Mouse (Mus musculus) right cerebral cortex, postnatal 4 days (tissue): ENCODE measurements around the gene Kcnd3.
A peak's percentile ranks its signal among the peaks of the same experiment; 100 is the strongest.

Source experiments
- DNase-seq: peaks from one replicate; pipeline ENCODE4 v3.0.0-alpha.2; 2022

Kcnd3 gene

DNA sequence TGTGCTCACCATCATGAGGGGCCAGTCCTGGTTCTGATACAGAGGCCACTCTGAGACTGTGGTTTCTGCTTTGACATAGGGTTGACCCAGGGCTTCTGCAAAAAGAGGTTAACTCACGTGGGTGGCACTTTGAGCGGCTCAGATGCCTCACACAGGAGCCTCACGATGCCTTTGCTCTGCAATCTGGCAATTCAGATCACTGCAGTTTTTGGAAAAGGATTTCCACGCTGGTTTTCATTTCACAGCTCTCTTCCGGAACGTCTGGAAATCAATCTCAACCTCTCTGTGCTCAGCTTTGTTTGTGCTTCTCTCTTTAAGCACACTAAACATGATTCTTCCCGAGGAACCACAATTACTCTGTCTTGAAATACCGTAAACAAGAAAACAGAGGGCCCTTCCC is 14.4 kb downstream of the Kcnd3 start:
- DNase-seq, result no peak

GRCm38 (mm10) chr3:105472564-105472963 is 20.4 kb downstream of the Kcnd3 start:
- DNase-seq, result no peak

DNA sequence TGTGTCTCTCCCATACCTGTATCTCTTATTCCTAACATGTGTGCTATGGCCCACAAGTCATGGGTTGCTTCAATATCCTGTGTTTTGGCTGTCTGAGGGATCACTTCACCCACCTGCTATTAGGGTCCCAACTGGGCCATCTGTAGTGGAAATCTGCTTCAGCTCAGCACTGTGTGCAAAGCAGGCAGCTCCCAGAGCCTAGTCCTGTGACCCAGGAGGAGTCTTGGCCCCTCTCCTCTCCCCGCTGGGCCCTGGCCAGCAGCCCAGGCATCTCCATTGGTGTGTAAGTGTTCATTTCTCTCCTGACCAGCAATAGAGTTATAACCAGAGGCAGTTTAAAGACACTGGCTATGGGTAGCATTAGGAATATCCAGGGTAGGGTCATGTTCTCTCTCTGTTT is 24.3 kb downstream of the Kcnd3 start:
- no peak for DNase-seq

GRCm38 (mm10) chr3:105478876-105479275 is 26.7 kb downstream of the Kcnd3 start:
- no peak for DNase-seq

DNA sequence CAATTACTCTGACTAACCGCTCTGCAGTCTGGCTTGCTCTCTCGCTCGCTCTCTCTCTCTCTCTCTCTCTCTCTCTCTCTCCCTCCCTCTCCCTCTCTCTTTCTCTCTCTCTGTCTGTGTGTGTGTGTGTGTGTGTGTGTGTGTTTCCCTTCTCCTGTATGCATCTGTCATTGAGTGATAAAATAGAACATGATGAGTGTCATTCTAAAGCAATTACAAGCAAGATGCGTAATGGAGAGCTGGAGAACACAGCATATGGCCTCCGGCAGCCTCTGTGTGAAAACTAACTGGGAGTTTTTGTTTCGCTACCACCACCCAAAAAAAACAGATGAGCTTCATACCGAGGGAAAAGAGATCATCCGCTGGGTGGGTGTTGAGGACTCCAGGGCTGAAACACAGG is 29.3 kb downstream of the Kcnd3 start:
- no peak for DNase-seq

DNA sequence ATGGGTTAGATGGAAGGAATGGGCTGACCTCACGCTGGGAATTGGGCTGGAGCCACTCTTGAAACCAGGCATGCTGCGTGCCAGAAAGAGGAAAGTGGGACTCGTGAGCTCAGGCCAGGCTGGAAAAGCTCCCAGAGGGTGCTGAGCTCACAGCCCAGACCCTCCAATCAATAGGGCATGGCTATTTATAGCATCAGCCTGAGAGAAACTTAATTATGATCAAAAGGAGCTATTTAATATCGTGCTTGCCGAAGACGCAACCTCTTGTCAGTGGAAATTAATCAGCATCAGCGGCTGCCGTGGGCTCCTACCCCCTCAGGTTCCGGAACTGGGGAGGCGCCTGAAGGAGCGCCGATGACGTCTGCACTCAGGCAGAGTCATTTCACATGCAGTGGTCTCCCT is 31.5 kb downstream of the Kcnd3 start:
- DNase-seq, result no peak

GRCm38 (mm10) chr3:105487171-105487570 is 35.0 kb downstream of the Kcnd3 start:
- DNase-seq, result no peak

DNA sequence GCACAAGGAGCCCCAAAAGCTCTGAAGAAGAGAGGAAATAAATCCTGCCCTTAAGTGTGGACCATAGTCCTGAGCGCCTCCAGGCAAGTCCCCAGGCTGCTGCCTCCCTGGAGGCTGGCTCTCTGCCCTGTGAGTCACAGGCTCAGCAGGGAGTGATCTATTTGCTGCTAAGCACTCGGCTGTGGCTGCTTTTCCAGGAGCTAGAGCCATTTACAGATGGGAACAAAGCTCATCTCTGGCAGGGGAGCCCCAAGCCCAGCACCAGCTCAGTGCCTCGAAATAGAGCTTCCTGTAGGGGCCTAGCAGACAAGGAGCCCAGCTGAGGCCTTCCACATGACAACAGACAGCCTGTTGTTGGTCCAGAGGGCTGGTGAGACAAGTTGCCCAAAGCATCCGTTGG is 37.5 kb downstream of the Kcnd3 start:
- peak; percentile 50 for DNase-seq

GRCm38 (mm10) chr3:105494886-105495285 is 42.8 kb downstream of the Kcnd3 start:
- no peak for DNase-seq

- DNase-seq, result no peak
These were observed 44.1 kb downstream of the Kcnd3 start for GRCm38 (mm10) chr3:105496216-105496615.

GRCm38 (mm10) chr3:105496935-105497334 is 44.8 kb downstream of the Kcnd3 start:
- no peak for DNase-seq

DNA sequence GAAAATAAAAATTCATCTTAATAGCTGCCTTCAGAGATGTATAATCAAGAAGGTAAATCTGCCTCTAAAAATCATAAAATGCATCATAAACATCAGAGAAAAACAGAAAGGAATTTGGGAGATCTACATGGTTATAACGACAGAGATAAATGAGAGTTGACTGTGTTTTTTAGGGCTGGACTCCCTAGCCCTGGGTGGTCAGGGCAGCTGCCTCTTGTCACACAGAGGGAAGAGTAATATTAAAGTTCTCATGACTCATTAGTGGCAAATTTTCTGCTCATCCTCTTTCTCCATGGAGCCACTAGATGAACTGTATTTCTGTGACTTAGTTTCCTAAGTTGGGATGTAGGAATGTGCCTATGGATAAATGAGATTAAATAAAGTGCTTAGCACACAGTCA is 48.9 kb downstream of the Kcnd3 start:
- DNase-seq, result no peak

DNA sequence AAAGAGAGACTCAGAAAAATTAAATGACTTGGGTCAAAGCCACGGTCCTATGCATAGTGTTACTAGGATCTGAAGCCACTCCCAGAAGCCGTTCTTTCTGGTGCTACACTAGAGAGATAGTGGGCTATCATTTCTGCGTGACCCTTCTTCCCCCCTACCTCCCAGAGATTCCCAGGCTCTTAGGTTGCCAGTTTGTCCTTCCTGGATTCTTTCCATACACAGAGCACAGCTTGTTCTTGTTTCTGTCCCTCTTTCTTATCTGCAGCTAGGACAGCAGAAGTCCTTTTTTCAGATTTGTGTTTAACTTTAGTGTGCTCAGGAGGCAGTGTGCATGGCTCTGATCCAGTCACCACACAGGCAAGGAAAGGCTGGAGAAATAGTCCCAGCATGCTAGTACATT is 52.1 kb downstream of the Kcnd3 start:
- no peak for DNase-seq

GRCm38 (mm10) chr3:105505161-105505872 is 53.2 kb downstream of the Kcnd3 start:
- no peak for DNase-seq

DNA sequence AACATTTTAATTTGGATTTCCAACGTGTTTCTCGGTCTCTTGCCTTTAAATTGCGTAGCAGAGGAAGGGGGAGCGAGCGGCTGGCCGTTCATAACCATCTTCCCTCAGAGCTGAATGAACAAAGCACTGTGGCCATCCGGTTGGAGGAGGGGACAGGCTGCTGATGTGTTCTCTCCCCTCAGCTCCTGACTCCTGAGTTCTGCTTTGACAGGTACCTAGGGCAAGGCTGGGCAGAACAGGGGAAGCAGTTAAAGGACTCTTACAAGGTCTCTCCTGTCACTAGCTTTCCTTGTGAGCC is 53.7 kb downstream of the Kcnd3 start:
- no peak for DNase-seq

DNA sequence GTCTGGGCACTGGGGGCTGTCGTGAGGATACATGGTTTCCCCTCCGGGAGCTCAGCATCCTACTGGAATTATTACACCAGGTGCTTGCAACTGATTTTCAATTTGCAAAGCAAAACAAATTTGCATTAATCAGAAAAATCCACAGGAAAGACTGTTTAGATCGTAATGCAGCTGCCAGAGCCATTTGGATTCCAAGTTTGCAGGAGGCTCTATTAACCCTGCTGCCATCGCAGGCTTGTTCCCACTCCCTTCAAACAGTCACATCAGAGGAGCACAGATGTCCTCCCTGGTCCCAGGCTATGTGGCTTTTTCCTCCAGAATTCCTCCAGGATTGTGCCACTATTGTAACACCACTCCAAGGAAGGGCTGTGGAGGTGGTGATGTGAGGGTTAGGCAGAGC is 54.5 kb downstream of the Kcnd3 start:
- DNase-seq, result no peak

GRCm38 (mm10) chr3:105509321-105509720 is 57.2 kb downstream of the Kcnd3 start:
- no peak for DNase-seq

GRCm38 (mm10) chr3:105511836-105512235 is 59.7 kb downstream of the Kcnd3 start:
- no peak for DNase-seq

GRCm38 (mm10) chr3:105514215-105514614 is 62.1 kb downstream of the Kcnd3 start:
- no peak for DNase-seq

GRCm38 (mm10) chr3:105515035-105515434 is 62.9 kb downstream of the Kcnd3 start:
- DNase-seq, result no peak

- DNase-seq, result no peak
These were observed 63.5 kb downstream of the Kcnd3 start for GRCm38 (mm10) chr3:105515640-105516039.

- DNase-seq, result no peak
These were observed 68.3 kb downstream of the Kcnd3 start for GRCm38 (mm10) chr3:105520446-105520845.

GRCm38 (mm10) chr3:105521178-105521631 is 69.1 kb downstream of the Kcnd3 start:
- DNase-seq, result peak; percentile 45

- no peak for DNase-seq
These were observed 69.5 kb downstream of the Kcnd3 start for GRCm38 (mm10) chr3:105521639-105522038.

DNA sequence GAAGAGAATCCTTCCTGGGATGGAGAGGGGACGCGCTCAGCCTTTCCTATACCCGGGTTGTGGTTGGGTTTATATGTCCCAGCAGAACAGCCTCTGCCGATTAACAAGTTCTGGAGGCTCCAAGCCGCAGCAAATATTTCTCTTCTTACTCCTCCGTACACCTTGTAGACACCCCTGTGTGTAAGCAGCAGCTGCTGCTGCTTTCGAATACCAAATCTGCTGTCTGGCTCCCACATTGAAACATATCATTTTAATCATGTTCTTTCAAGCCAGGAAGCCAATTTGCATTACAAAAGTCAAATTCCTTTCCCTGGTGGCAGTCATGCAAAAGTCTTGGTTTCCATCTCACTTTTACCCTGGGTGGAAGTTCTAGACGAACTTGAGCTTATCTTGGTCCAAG is 76.7 kb downstream of the Kcnd3 start:
- DNase-seq, result no peak

DNA sequence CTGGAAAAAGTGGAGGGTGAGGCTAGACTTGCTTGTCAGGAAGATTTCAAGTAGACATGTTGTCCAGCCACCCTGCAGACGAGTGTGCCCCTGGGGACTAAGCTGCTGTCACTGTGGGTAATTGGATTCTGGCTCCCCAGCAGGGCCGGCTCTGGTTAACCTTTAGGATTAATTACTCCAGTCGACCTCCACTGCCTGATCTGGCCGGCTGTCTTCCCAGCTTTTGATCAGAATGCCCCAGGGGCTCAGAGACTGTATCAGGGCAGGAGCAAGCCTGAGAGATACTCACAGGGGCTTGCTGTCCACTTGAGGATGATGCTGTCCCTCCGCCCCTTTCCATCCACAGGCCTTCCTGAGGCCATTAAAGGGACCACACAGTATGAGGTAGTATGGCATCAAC is 77.6 kb downstream of the Kcnd3 start:
- DNase-seq, result no peak
